In the genomic region with DNA sequence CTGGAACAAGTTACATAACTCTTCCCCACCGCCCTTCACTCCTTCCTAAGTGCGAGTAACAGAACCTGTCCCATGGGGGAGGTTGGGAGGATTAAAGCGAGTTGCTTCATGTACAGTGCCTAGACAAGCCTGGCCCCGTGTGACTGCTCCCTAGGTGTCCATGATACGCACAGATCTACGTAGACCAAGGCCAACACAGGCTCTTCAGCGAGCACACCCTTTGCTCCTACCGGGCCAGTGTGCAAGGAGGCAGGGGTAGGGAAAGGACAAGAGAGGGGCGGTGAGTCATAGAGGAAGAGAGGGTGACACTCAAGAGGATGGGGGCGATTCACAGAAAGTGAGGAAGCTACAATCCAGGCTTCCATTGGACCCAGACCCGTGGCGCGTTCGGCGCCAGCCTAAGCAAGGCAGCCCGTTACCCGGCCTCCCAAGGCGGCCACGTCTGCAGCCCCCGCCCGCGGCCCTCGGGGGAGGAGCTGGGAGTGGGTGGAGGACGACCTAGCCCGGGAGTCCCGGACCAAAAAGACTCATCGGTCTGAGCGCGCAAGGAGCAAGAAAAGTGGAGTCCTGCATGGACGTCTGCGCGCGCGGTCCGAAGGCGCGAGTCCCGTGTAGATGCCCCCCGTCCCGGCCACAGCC, we compare ENCODE assay signal across 8 mouse cellular contexts. TPM values are rescaled to one million over a fixed set of nuclear protein-coding genes. Genes with fewer than 3 reads are reported as not detected.
DNase-seq lines count a peak whose midpoint lies in the region; ATAC-seq and TF ChIP-seq lines count a peak whose summit lies in the region.

No protein-coding gene starts in this region.

- TF ChIP-seq POLR2A in CH12.LX (IDR thresholded peaks at IDR 0.05; ENCODE audit: low read depth, low read length): no peak
- TF ChIP-seq POLR2A in thymus, adult 2 months (IDR thresholded peaks at IDR 0.05; ENCODE audit: control insufficient read depth, extremely low read depth, insufficient read depth, low read length, poor library complexity): no peak

- TF ChIP-seq CTCF in CH12.LX (conservative IDR thresholded peaks at IDR 0.05 in 1 of 2, IDR thresholded peaks at IDR 0.05 in 1 of 2; ENCODE audit: low read depth in 2 of 2, low read length in 2 of 2): no peak
- TF ChIP-seq CTCF in midbrain, postnatal 0 days (IDR thresholded peaks at IDR 0.05): no peak
- no peak for TF ChIP-seq CTCF in thymus, adult 2 months (IDR thresholded peaks at IDR 0.05; ENCODE audit: borderline replicate concordance, control insufficient read depth, extremely low read depth, insufficient read depth, low read length, poor library complexity)

- WGBS in forebrain, embryonic 12.5 days: 2% methylated on average over 40 of the region's 40 CpGs
- 3% methylated on average over 40 of the region's 40 CpGs for WGBS in hindbrain, embryonic 10.5 days
- 4% methylated on average over 30 of the region's 40 CpGs for WGBS in midbrain, postnatal 0 days
- 7% methylated on average over 40 of the region's 40 CpGs for WGBS in thymus, adult 2 months

- DNase-seq in CH12.LX (ENCODE audit: extremely low read depth): peak; percentile 28
- peak; percentile 81 for DNase-seq in adrenal gland, adult 2 months
- peak; percentile 47 for DNase-seq in hindbrain, embryonic 10.5 days (ENCODE audit: low spot score)
- peak; percentile 69 for DNase-seq in liver
- DNase-seq in midbrain, postnatal 0 days (ENCODE audit: low spot score): no peak
- peak; percentile 63 for DNase-seq in thymus, adult 2 months
- DNase-seq in frontal cortex, postnatal 10 days (ENCODE audit: low spot score in 2 of 2): no peak

- dilution Hi-C loops in CH12.LX (cut with MboI; ENCODE audit: extremely low pct_ligation_motif_present, extremely low pct_unique_long_range_greater_than_20kb, low sequenced_read_pairs): no loop called here

- peak overlapping the region; percentile 69 to 88 (median 81) for H3K4me3 ChIP-seq in CH12.LX (replicated peaks in 1 of 3; ENCODE audit: low read depth in 2 of 3, low read length in 2 of 3, poor library complexity in 1 of 3)
- peak overlapping the region; percentile 59 for H3K4me3 ChIP-seq in forebrain, embryonic 12.5 days (replicated peaks)
- peak overlapping the region; percentile 77 for H3K4me3 ChIP-seq in hindbrain, embryonic 10.5 days
- peak overlapping the region; percentile 45 for H3K4me3 ChIP-seq in midbrain, postnatal 0 days (ENCODE audit: low read depth, low read length)
- peak overlapping the region; percentile 95 for H3K4me3 ChIP-seq in thymus, adult 2 months (ENCODE audit: control insufficient read depth, insufficient read depth, low read length)

- H3K27ac ChIP-seq in CH12.LX (ENCODE audit: insufficient read depth, low read depth): no peak overlapping the region
- H3K27ac ChIP-seq in forebrain, embryonic 12.5 days: no peak overlapping the region
- peak overlapping the region; percentile 87 for H3K27ac ChIP-seq in hindbrain, embryonic 10.5 days
- 0 out of 2 replicates have a peak overlapping the region, but pooled peaks have one; percentile 18 for H3K27ac ChIP-seq in midbrain, postnatal 0 days (ENCODE audit: low read depth, low read length)
- H3K27ac ChIP-seq in thymus, adult 2 months (ENCODE audit: control insufficient read depth, insufficient read depth, low read length): no peak overlapping the region

- H3K4me2 ChIP-seq in CH12.LX (ENCODE audit: insufficient read depth, low read depth, poor library complexity, severe bottlenecking): peak overlapping the region; percentile 42
- peak overlapping the region; percentile 76 for H3K4me2 ChIP-seq in forebrain, embryonic 12.5 days
- H3K4me2 ChIP-seq in midbrain, postnatal 0 days (ENCODE audit: low read depth, low read length, poor library complexity, severe bottlenecking): peak overlapping the region; percentile 51

- no peaks in the 10 kb centered on the region for H3K9me3 ChIP-seq in CH12.LX (replicated peaks; ENCODE audit: low read length)
- no peaks in the 10 kb centered on the region for H3K9me3 ChIP-seq in forebrain, embryonic 12.5 days
- H3K9me3 ChIP-seq in hindbrain, embryonic 10.5 days: no peaks in the 10 kb centered on the region
- no peaks in the 10 kb centered on the region for H3K9me3 ChIP-seq in midbrain, postnatal 0 days (ENCODE audit: low read length)

- TF ChIP-seq RAD21 in CH12.LX (IDR thresholded peaks at IDR 0.05; ENCODE audit: low read depth, low read length): no peak

- in situ Hi-C loops in CH12.LX (cut with MboI; ENCODE audit: low pct_ligation_motif_present, low pct_unique_long_range_greater_than_20kb, low sequenced_read_pairs): no loop called here

- peak; percentile 60 for ATAC-seq in forebrain, embryonic 12.5 days (ENCODE audit: low FRiP score)
- ATAC-seq in midbrain, postnatal 0 days (ENCODE audit: low FRiP score): peak; percentile 60

- H3K9ac ChIP-seq in CH12.LX (ENCODE audit: insufficient read depth, low read depth): peak overlapping the region; percentile 62
- peak overlapping the region; percentile 61 for H3K9ac ChIP-seq in forebrain, embryonic 12.5 days
- H3K9ac ChIP-seq in midbrain, postnatal 0 days (replicated peaks; ENCODE audit: low read length, poor library complexity, severe bottlenecking): 0 out of 2 replicates have a peak overlapping the region, but pooled peaks have one; percentile 29

- H3K4me1 ChIP-seq in CH12.LX (ENCODE audit: control insufficient read depth in 1 of 2, insufficient read depth in 2 of 2): peaks cover 6 to 14% of the 10 kb centered on the region in 2 experiments
- peaks cover 22% of the 10 kb centered on the region for H3K4me1 ChIP-seq in forebrain, embryonic 12.5 days
- H3K4me1 ChIP-seq in hindbrain, embryonic 10.5 days (replicated peaks): peaks cover 33% of the 10 kb centered on the region
- no peaks in the 10 kb centered on the region for H3K4me1 ChIP-seq in midbrain, postnatal 0 days (ENCODE audit: insufficient read depth, low read length)
- H3K4me1 ChIP-seq in thymus, adult 2 months (replicated peaks; ENCODE audit: control insufficient read depth, insufficient read depth, low read length): peaks cover 19% of the 10 kb centered on the region

- TF ChIP-seq EP300 in CH12.LX (IDR thresholded peaks at IDR 0.05; ENCODE audit: low read length): no peak

- H3K79me2 ChIP-seq in CH12.LX (replicated peaks; ENCODE audit: control insufficient read depth, extremely low read depth, insufficient read depth, poor library complexity, severe bottlenecking): no peaks in the 10 kb centered on the region

- H3K36me3 ChIP-seq in CH12.LX (replicated peaks in 1 of 2; ENCODE audit: control insufficient read depth in 1 of 2, insufficient read depth in 1 of 2, low read length in 1 of 2): peaks cover 0 to 1% of the 10 kb centered on the region in 2 experiments
- no peaks in the 10 kb centered on the region for H3K36me3 ChIP-seq in forebrain, embryonic 12.5 days (replicated peaks)
- no peaks in the 10 kb centered on the region for H3K36me3 ChIP-seq in hindbrain, embryonic 10.5 days
- H3K36me3 ChIP-seq in midbrain, postnatal 0 days (ENCODE audit: insufficient read depth, low read length): no peaks in the 10 kb centered on the region
- no peaks in the 10 kb centered on the region for H3K36me3 ChIP-seq in thymus, adult 2 months (ENCODE audit: control insufficient read depth, insufficient read depth, low read length)

- peaks cover 19% of the 10 kb centered on the region for H3K27me3 ChIP-seq in CH12.LX (replicated peaks)
- H3K27me3 ChIP-seq in forebrain, embryonic 12.5 days: peaks cover 47% of the 10 kb centered on the region
- H3K27me3 ChIP-seq in hindbrain, embryonic 10.5 days (ENCODE audit: insufficient read depth, poor library complexity, severe bottlenecking): peaks cover 43% of the 10 kb centered on the region
- H3K27me3 ChIP-seq in midbrain, postnatal 0 days (ENCODE audit: insufficient read depth, low read length): peaks cover 25% of the 10 kb centered on the region
- no peaks in the 10 kb centered on the region for H3K27me3 ChIP-seq in thymus, adult 2 months (ENCODE audit: control insufficient read depth, insufficient read depth, low read length)

RNA-seq across cellular contexts. Expression of a gene that starts 0.5 kb away (rescaled TPM):
- total RNA-seq in CH12.LX (2012; rRNA removed): 9.4 and 9.7 TPM in 2 replicates
- total RNA-seq in CH12.LX (2014; rRNA removed): 2.8 and 4.2 TPM in 2 replicates
- polyA plus RNA-seq in CH12.LX (2012; ENCODE audit: insufficient read length, low read depth): 7.2 and 8.1 TPM in 2 replicates
- 10 to 100 TPM; 40.2 to 60.5 TPM for total RNA-seq in adrenal gland, adult 2 months (2021)
- 62.4 and 63.2 TPM in 2 replicates for polyA plus RNA-seq in adrenal gland, adult 2 months (2012; rRNA removed)
- 12.0 and 13.0 TPM in 2 replicates for polyA plus RNA-seq in forebrain, embryonic 12.5 days (2016; fragmentation: Nextera tagmentation; extraction: Ambion mirVana)
- polyA plus RNA-seq in hindbrain, embryonic 10.5 days (2016; fragmentation: Nextera tagmentation; extraction: Ambion mirVana): 18.7 and 19.3 TPM in 2 replicates
- 11.8 and 12.1 TPM in 2 replicates for total RNA-seq in midbrain, postnatal 0 days (2014; rRNA removed)
- 9.6 and 12.0 TPM in 2 replicates for polyA plus RNA-seq in midbrain, postnatal 0 days (2015; fragmentation: Nextera tagmentation; extraction: Ambion mirVana)
- polyA plus RNA-seq in thymus, adult 2 months (2012; rRNA removed): 69.3 TPM in 2 replicates

RNA-seq across cellular contexts. Expression of a gene that starts 13.8 kb away (rescaled TPM):
- total RNA-seq in CH12.LX (2012; rRNA removed): not detected in 2 replicates
- not detected in 2 replicates for total RNA-seq in CH12.LX (2014; rRNA removed)
- not detected in 2 replicates for polyA plus RNA-seq in CH12.LX (2012; ENCODE audit: insufficient read length, low read depth)
- total RNA-seq in adrenal gland, adult 2 months (2021): not detected
- 0.21 TPM in 1 of 2 replicates, not detected in the other for polyA plus RNA-seq in adrenal gland, adult 2 months (2012; rRNA removed)
- not detected in 2 replicates for polyA plus RNA-seq in forebrain, embryonic 12.5 days (2016; fragmentation: Nextera tagmentation; extraction: Ambion mirVana)
- not detected in 2 replicates for polyA plus RNA-seq in hindbrain, embryonic 10.5 days (2016; fragmentation: Nextera tagmentation; extraction: Ambion mirVana)
- total RNA-seq in midbrain, postnatal 0 days (2014; rRNA removed): not detected in 2 replicates
- not detected in 2 replicates for polyA plus RNA-seq in midbrain, postnatal 0 days (2015; fragmentation: Nextera tagmentation; extraction: Ambion mirVana)
- 0.09 TPM in 1 of 2 replicates, not detected in the other for polyA plus RNA-seq in thymus, adult 2 months (2012; rRNA removed)

RNA-seq across cellular contexts. Expression of a gene that starts 22.2 kb away (rescaled TPM):
- total RNA-seq in CH12.LX (2012; rRNA removed) (0.21 and 0.34 TPM in 2 replicates), CH12.LX (2014; rRNA removed) (0.18 TPM in 1 of 2 replicates, not detected in the other)
- polyA plus RNA-seq in CH12.LX (2012; ENCODE audit: insufficient read length, low read depth): 0.17 and 0.25 TPM in 2 replicates
- total RNA-seq in adrenal gland, adult 2 months (2021): 1 to 10 TPM; 1.3 to 2.9 TPM
- 1.9 and 3.3 TPM in 2 replicates for polyA plus RNA-seq in adrenal gland, adult 2 months (2012; rRNA removed)
- 0.54 and 0.56 TPM in 2 replicates for polyA plus RNA-seq in forebrain, embryonic 12.5 days (2016; fragmentation: Nextera tagmentation; extraction: Ambion mirVana)
- polyA plus RNA-seq in hindbrain, embryonic 10.5 days (2016; fragmentation: Nextera tagmentation; extraction: Ambion mirVana): 0.60 and 0.78 TPM in 2 replicates
- total RNA-seq in midbrain, postnatal 0 days (2014; rRNA removed): 7.5 and 19.3 TPM in 2 replicates
- polyA plus RNA-seq in midbrain, postnatal 0 days (2015; fragmentation: Nextera tagmentation; extraction: Ambion mirVana): 5.6 and 6.8 TPM in 2 replicates
- 5.3 and 6.0 TPM in 2 replicates for polyA plus RNA-seq in thymus, adult 2 months (2012; rRNA removed)

RNA-seq across cellular contexts. Expression of a gene that starts 25.8 kb away (rescaled TPM):
- total RNA-seq in CH12.LX (2012; rRNA removed) (20.9 and 23.2 TPM in 2 replicates), CH12.LX (2014; rRNA removed) (20.7 and 23.6 TPM in 2 replicates)
- 27.2 and 27.7 TPM in 2 replicates for polyA plus RNA-seq in CH12.LX (2012; ENCODE audit: insufficient read length, low read depth)
- total RNA-seq in adrenal gland, adult 2 months (2021): 10 to 100 TPM; 13.6 to 19.6 TPM
- 5.5 and 5.6 TPM in 2 replicates for polyA plus RNA-seq in adrenal gland, adult 2 months (2012; rRNA removed)
- 15.4 and 18.4 TPM in 2 replicates for polyA plus RNA-seq in forebrain, embryonic 12.5 days (2016; fragmentation: Nextera tagmentation; extraction: Ambion mirVana)
- polyA plus RNA-seq in hindbrain, embryonic 10.5 days (2016; fragmentation: Nextera tagmentation; extraction: Ambion mirVana): 21.1 and 21.3 TPM in 2 replicates
- 16.3 and 18.8 TPM in 2 replicates for total RNA-seq in midbrain, postnatal 0 days (2014; rRNA removed)
- 21.3 and 22.2 TPM in 2 replicates for polyA plus RNA-seq in midbrain, postnatal 0 days (2015; fragmentation: Nextera tagmentation; extraction: Ambion mirVana)
- 19.8 and 22.3 TPM in 2 replicates for polyA plus RNA-seq in thymus, adult 2 months (2012; rRNA removed)

RNA-seq across cellular contexts. Expression of a gene that starts 27.1 kb away (rescaled TPM):
- 228 and 298 TPM in 2 replicates for total RNA-seq in CH12.LX (2012; rRNA removed)
- total RNA-seq in CH12.LX (2014; rRNA removed): 136 and 137 TPM in 2 replicates
- polyA plus RNA-seq in CH12.LX (2012; ENCODE audit: insufficient read length, low read depth): 227 and 313 TPM in 2 replicates
- 10 to 100 TPM; 77.0 to 79.0 TPM for total RNA-seq in adrenal gland, adult 2 months (2021)
- 156 and 174 TPM in 2 replicates for polyA plus RNA-seq in adrenal gland, adult 2 months (2012; rRNA removed)
- 18.9 and 22.8 TPM in 2 replicates for polyA plus RNA-seq in forebrain, embryonic 12.5 days (2016; fragmentation: Nextera tagmentation; extraction: Ambion mirVana)
- polyA plus RNA-seq in hindbrain, embryonic 10.5 days (2016; fragmentation: Nextera tagmentation; extraction: Ambion mirVana): 32.7 and 33.6 TPM in 2 replicates
- 44.9 and 85.1 TPM in 2 replicates for total RNA-seq in midbrain, postnatal 0 days (2014; rRNA removed)
- 110 and 122 TPM in 2 replicates for polyA plus RNA-seq in midbrain, postnatal 0 days (2015; fragmentation: Nextera tagmentation; extraction: Ambion mirVana)
- polyA plus RNA-seq in thymus, adult 2 months (2012; rRNA removed): 375 and 484 TPM in 2 replicates

Comparison
In these comparisons a context has a peak if more than half of its experiments do, and no peak if none do; other contexts are left out.
1. DNase-seq: peak in CH12.LX (single experiment), adrenal gland, adult 2 months (single experiment), hindbrain, embryonic 10.5 days (single experiment), liver (single experiment) and thymus, adult 2 months (single experiment); none in midbrain, postnatal 0 days (single experiment) and frontal cortex, postnatal 10 days (0 of 2).
2. H3K27ac ChIP-seq: peak in hindbrain, embryonic 10.5 days (single experiment) and midbrain, postnatal 0 days (single experiment); none in CH12.LX (single experiment), forebrain, embryonic 12.5 days (single experiment) and thymus, adult 2 months (single experiment).
3. H3K4me3 ChIP-seq: peak in every context shown above with its lines; median percentile 95 in thymus, adult 2 months; 81 in CH12.LX; 77 in hindbrain, embryonic 10.5 days; 59 in forebrain, embryonic 12.5 days; 45 in midbrain, postnatal 0 days.
4. Peak in every context shown above with its lines, with median percentiles within 50 percentile points of each other: H3K4me2 ChIP-seq and H3K9ac ChIP-seq.